Mouse (Mus musculus) spleen, postnatal 4 days (tissue): ENCODE measurements around the gene Abraxas2.

Experiments
- DNase-seq, 2 experiments: peaks; one replicate each; pipeline ENCODE4 v3.0.0; 2022; ENCODE audit warnings: low spot score in 2 of 2

The Abraxas2 gene

GRCm38 (mm10) chr7:132859042-132859958 is at the start of gene Abraxas2:
TSS of gene Abraxas2 (plus strand) at chr7:132859225.
- peak; percentile 90 to 94 for DNase-seq

GRCm38 (mm10) chr7:132809721-132810120 is 49.3 kb upstream of the Abraxas2 start:
- no peak for DNase-seq

GRCm38 (mm10) chr7:132810368-132810767 is 48.7 kb upstream of the Abraxas2 start:
- DNase-seq: no peak

- peak; percentile 94 to 99 for DNase-seq
Observed at GRCm38 (mm10) chr7:132810879-132811278, 48.1 kb upstream of the Abraxas2 start.

GRCm38 (mm10) chr7:132811716-132812618 is 47.1 kb upstream of the Abraxas2 start:
- peak; percentile 47 to 78 for DNase-seq

GRCm38 (mm10) chr7:132812619-132813415 is 46.2 kb upstream of the Abraxas2 start:
- DNase-seq: peak; percentile 67 to 86

GRCm38 (mm10) chr7:132813416-132814088 is 45.5 kb upstream of the Abraxas2 start, which contains the start of gene Fam53b:
TSS of gene Fam53b (minus strand) at chr7:132813886.
- peak; percentile 64 to 86 for DNase-seq

GRCm38 (mm10) chr7:132814089-132814450 is 45.0 kb upstream of the Abraxas2 start:
- no peak for DNase-seq

GRCm38 (mm10) chr7:132815081-132815480 is 43.9 kb upstream of the Abraxas2 start:
- no peak for DNase-seq

- no peak for DNase-seq
Observed at GRCm38 (mm10) chr7:132816528-132816927, 42.5 kb upstream of the Abraxas2 start.

- no peak for DNase-seq
Observed at GRCm38 (mm10) chr7:132817056-132817455, 42.0 kb upstream of the Abraxas2 start.

GRCm38 (mm10) chr7:132820692-132821091 is 38.3 kb upstream of the Abraxas2 start:
- DNase-seq: no peak

- DNase-seq: no peak
Observed at GRCm38 (mm10) chr7:132823832-132824231, 35.2 kb upstream of the Abraxas2 start.

- DNase-seq: no peak
Observed at GRCm38 (mm10) chr7:132824346-132825022, 34.5 kb upstream of the Abraxas2 start.

GRCm38 (mm10) chr7:132830955-132831354 is 28.1 kb upstream of the Abraxas2 start:
- no peak for DNase-seq

GRCm38 (mm10) chr7:132841287-132841686 is 17.7 kb upstream of the Abraxas2 start:
- no peak for DNase-seq

- no peak for DNase-seq
Observed at GRCm38 (mm10) chr7:132842455-132842854, 16.6 kb upstream of the Abraxas2 start.

- no peak for DNase-seq
Observed at GRCm38 (mm10) chr7:132843152-132843551, 15.9 kb upstream of the Abraxas2 start.

GRCm38 (mm10) chr7:132852173-132852844 is 6.7 kb upstream of the Abraxas2 start, which contains the start of gene Eef1akmt2:
TSS of gene Eef1akmt2 (minus strand) at chr7:132852673.
- peak; percentile 82 to 90 for DNase-seq

- DNase-seq: no peak
Observed at GRCm38 (mm10) chr7:132853361-132853760, 5.7 kb upstream of the Abraxas2 start.
